Mouse (Mus musculus): Measurements from ENCODE around the gene Parvg.

GRCm38 (mm10) chr15:84366574-84366989, 42.8 kb downstream of the Parvg start:
- TF ChIP-seq CTCF (IDR thresholded peaks at IDR 0.05; ENCODE audit: low read depth, low read length): no peak
- TF ChIP-seq TAL1 (conservative IDR thresholded peaks at IDR 0.05; ENCODE audit: low read depth, low read length): no peak
- no peak for TF ChIP-seq GATA1 (IDR thresholded peaks at IDR 0.05; ENCODE audit: borderline replicate concordance, low read length)
- TF ChIP-seq POLR2AphosphoS5 (IDR thresholded peaks at IDR 0.05; ENCODE audit: insufficient replicate concordance, low read depth, low read length): no peak
